Mouse (Mus musculus): ENCODE measurements at regions not wholly inside any gene's neighbourhood (a gene's known extent, or its start where the extent isn't known, plus 50 kb on each side); places are given as distances from the start of the nearest gene placed in this dataset.

- no peak for TF ChIP-seq EP300 (IDR thresholded peaks at IDR 0.05; ENCODE audit: low read depth)
- no peak for TF ChIP-seq CTCF (IDR thresholded peaks at IDR 0.05; ENCODE audit: low read depth)
These were observed 893.1 kb upstream of the Tenm2 start for GRCm38 (mm10) chr11:38128851-38129250.
